Mouse (Mus musculus): Measurements from ENCODE around the gene Ppp6r1. TPM values are rescaled to one million over a fixed set of nuclear protein-coding genes. Genes with fewer than 3 reads are reported as not detected.

Gene Ppp6r1
- total RNA-seq, 1 experiment from 2014 or later = 99.6 TPM

DNA sequence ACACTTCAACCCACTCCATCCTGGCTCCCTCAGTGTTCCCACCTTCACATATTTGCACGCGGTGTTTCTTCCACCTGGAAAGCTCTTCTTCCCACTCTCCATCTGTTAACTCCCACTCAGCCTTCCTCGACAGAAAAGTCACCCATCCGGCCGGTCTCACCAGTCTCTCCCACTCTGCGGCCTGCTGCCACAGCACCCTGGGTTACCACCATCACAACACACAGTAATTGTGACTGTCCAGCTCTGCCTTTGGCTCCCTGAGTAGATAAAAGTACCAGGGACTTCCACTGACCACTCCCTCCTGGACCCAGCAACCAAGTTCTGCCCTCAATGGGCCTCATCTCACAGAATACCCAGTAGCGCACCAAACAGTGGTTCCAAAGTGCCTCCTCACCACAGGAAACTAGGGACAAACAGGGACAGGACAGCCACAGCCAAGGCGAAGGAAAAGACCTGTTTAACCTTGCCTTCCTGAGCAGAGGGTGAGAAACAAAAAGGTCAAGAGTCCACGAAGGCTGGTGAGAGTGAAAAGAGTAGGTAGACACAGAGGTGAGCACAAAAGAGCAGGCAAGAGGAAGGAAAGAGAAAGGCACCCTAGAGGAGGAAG is 1.2 kb downstream of the Ppp6r1 start:
- no peak for DNase-seq

DNA sequence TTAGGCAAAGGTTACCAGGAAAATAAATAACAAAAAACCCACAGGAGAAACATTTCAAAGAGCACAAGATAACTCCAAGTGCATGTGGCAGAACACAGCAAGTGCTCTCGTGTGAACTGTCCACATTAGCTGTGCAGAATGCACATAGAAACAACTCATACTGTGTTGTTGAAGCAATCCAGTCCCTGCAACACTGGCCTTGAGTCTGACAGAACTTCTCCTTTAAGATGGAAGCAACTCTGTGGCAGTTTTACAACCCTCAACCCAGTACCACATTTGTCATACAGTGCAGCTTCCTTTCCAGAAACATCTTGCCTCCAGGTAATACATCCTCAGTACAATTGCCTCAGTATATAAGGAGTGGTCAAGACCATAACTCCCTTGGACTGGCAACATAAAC is 2.0 kb downstream of the Ppp6r1 start:
- no peak for DNase-seq

DNA sequence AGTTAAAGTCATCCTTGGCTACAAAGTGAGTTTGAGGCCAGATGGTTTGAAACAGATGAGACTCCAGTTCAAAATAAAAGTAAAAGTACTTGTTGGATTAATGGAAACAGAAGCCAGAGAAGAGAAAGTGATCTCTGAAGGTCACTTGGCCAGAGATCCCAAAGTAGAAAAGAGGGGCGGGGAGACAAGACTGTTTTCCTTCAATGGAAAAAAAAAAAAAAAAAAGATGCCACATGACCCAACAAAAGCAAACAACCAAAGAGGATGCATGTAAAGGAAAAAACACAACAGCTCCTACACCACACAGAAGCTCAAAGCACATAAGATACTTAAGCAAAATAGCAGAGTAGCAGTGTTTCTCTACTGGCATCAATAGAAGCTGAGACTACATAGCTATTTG is 2.9 kb downstream of the Ppp6r1 start:
- DNase-seq = no peak

DNA sequence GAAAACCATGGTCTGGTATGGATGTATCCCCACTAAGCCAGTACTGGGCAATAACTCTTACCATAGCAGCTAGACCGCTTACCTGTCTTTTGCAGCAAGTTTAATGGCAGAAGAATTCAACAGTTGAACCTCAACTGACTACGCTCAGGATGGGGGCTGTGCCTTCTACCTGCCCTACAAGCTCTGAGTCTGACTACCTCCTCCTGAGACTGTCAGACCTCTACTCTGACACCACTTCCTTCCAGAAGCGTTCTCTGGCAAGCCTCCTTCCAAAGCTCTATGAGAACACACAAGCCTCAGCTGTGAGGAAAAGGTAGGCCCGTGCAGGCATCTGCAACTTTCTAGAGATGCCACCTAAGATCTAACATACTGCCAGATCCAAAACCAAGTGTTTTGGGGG is 3.4 kb downstream of the Ppp6r1 start:
- no peak for DNase-seq

DNA sequence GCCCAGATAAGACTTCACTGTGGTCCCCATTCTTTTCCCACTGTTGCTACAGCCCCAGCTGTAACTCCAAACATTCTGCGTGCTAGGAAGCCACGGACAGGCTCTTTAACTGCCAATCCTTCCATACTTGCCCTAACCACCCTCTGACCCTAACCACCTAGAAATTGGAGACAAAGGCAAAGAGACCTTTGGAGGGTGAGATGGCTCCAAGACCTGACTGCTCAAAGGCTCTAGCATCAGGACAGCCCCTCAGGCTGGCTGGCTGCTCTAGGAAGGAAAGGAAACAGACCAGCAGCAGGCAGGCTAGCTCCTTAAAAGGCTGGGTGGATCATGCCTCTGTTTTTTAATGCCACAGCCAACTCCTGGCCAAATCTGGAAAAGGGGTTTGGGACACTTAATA is 4.6 kb downstream of the Ppp6r1 start:
- no peak for DNase-seq

DNA sequence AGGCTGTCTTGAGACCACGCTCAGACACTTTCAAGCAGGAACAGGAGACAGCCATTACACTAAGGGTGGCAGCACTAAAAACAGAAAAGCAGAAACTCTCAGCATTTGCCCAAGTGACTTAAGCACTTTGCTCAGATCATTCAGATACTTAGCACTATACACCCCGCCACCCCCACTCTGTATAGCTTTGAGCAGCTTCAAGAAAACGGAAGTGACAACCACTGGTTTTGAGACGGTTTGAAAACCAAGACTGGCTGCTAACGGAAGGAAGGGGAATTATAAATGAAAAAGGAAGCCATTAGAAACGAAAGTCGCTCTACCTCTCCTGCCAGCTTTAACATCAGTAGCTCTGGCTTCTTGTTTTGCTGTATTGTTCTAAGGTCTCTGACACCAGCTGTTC is 5.0 kb downstream of the Ppp6r1 start:
- DNase-seq = no peak

DNA sequence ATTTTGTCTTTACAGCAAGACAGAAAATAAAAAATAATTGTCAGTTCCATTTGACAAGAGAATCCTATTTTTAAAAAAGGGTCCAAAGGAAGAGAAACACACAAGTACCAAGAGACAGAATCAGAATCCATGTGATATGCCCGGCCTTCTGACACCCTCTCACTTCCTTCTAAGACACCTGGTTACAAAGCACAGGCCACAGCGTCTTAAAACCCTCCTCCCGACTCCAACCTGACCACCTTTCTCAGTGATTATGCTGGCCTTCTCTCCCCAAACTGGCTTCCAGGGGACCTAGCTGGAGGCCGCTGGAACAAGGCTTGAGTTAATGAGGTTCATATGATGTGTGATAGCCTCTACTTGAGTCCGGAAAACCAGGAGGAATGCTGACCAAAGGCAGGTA is 5.5 kb downstream of the Ppp6r1 start:
- DNase-seq = no peak

DNA sequence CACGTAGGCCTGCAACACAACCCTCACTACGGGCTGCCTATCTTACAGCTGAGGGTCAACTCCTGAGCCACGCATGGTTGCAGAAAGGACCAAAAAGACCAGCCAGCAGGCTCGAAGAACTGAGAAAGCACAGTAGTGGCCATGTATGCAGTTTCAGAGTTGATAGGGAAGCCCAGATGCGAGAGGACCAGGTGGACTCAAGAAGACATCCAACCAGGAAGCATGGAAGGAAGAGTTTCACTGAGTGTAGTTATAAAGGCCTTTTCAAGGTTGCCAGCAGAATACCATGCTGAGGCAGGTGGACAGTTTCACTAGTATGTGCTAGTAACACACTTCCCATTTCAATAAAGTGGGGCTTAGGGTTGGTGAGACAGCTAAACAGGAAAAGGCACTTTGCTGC is 6.1 kb downstream of the Ppp6r1 start:
- no peak for DNase-seq

DNA sequence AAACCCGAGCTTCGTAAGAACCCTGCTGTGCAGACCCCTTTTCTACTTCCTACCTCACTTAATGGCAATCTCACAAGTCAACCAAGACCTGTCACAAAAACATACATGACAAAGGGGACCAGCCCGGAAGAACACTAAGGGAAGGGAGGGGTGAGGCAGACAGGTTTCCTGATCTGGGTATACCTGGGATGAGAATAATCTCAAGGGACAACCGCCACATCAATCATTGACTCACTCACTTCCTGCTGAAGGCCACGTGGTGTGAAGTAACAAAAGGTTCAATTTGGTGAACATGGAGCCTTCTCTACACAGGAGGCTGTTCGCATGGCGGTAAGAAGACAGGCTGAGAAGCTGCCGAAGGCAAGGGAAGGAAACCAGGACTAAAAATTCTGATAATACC is 7.2 kb downstream of the Ppp6r1 start:
- no peak for DNase-seq

DNA sequence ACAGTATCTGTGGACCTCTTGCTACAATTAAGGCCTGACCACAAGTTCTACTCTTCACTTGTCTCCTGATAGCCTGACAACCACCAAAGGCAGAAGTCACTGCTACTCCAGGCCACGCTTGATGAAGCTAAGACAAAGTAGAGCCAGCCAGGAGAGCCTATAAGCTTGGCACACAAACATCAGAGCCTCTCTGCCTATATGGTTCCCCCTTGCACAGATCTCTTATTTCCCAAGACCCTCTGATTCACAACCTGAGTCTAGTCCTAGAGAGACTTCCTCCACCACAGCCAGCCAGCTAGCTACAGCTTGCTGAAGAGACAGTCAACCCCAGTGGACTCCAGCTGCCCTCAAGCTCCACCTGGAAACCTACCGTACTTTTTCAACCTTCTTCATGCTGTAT is 10.8 kb downstream of the Ppp6r1 start:
- no peak for DNase-seq

DNA sequence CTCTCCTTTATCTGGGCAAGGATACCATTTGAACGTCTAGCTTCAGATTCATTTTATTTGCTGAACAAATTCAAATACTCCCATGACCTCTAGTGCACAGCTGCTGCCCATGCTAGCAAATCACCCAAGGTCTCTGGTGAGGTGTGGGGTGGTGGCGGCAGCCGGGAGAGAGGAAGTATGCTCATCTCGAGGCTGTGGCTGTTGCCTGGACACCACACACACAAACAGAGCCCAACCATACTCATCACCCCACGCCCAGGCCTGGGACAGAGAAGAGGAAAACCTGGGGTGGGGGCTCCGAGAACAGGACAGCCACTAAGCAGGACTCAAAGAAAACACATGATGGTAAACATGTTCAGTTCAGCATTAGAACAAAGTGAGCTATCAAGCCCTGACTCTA is 11.5 kb downstream of the Ppp6r1 start:
- DNase-seq = no peak

DNA sequence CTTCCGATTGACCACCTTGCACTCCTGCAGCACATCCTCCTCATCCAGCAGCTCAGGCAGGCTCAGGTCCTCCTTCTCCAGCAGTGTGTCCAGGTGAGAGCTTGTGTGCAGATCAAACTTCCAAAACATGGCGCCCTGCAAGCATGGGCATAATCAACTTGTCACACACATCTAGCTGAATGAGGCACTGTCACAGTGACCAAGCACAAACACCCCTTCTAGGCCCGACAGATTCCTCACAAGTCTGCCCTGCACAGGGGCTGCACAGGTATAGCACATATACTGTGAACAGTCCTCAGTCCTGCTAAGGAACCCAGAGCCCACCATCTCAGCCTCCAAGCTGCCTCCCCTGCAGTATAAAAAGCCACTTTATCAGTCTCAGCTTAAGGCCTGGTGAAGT is 12.0 kb downstream of the Ppp6r1 start:
- DNase-seq = no peak

DNA sequence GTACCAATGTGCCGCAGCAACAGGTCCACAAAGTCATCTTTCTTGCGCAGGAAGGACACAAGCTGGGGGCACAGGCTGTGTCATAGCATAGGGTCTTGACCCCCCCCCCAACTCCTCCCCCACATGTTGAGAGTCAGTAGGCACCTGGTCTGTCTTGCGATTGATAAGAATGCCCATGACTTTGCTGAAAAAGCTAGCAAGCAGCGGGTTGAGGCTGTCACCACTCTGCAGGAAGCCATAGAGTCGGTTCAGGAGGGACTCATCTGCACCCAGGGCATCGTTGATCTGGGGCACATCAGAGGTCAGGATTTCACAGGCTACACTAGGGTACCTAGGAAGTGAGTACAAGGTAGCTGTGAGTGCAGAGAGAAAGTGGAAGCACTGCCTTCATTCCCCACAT is 15.6 kb downstream of the Ppp6r1 start:
- no peak for DNase-seq

DNA sequence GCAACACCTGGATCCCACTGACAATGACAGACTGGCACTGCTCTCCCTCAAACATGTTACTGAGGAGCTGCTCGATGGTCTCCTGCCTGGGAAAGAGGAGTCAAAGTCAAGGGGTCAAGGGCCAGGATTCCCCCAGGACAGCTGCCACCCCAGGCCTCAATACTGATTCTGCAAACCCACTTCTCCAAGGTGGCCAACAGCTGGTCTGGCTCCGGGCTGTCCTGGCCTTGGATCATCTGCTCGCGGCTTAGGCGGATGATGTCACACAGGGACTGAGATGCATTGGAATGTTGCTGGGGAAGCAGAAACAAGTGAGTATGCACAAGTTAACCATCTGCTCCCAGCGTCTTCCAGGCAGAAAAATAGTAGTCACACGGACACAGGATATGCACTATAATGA is 16.9 kb downstream of the Ppp6r1 start:
- DNase-seq = peak; percentile 25

DNA sequence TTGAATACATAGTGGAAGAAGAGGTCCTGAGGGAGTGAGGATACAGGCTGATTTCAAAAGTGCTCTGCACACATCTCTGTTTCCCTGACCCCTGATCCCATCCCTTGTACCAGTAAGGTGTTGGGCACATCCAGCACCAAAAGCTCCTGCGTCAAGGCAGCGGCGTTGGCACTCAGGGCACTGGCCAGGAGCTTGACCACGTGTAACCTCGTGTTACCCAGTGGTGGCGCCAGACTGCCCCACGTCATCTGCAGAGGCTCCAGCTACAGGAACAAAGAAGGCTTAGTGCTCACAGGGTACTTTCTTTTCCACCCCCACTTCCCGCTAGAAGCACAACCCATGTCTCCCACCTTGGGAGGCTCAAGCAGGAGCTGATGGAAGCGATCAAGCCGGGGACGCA is 17.7 kb downstream of the Ppp6r1 start:
- DNase-seq = no peak

DNA sequence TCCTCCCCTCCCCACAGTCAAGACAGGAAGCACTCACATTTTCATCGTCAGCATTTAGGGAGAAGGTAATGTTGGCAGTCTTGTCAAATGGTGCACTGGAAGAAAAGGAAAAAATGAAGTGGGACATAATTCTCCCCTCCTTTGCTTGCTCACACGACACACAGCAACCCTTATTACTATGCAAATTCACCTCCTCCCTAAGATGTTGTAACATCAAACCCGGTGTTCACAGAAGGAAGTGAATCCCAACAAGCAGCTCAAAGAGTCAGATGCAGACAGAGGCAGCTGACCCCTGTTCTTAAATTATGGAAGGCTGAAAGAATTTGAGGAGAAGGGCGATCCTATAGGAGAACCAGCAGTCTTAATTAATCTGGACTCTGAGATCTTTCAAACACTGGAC is 22.6 kb downstream of the Ppp6r1 start:
- no peak for DNase-seq

DNA sequence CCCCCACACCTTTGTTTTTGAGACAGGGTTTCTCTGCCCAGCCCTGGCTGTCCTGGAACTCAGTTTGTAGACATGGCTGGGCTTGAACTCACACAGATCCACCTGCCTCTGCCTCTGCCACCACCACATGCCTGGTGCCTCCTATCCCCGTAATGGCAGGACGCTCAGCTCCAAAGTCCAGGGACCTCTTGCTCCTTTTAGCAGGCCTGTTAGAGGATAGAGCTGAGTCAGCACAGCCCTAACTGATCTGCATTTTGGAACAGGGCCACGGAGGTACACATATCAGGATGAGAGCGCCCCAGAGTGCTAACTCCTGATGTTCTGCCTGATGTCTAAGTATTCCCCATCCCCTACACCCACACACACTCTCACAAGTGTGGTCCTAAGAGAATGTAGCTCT is 27.8 kb downstream of the Ppp6r1 start, which contains the start of gene Tmem86b:
TSS of gene Tmem86b (minus strand) at position 392 of the 400 bp plus-strand sequence.
- no peak for DNase-seq

DNA sequence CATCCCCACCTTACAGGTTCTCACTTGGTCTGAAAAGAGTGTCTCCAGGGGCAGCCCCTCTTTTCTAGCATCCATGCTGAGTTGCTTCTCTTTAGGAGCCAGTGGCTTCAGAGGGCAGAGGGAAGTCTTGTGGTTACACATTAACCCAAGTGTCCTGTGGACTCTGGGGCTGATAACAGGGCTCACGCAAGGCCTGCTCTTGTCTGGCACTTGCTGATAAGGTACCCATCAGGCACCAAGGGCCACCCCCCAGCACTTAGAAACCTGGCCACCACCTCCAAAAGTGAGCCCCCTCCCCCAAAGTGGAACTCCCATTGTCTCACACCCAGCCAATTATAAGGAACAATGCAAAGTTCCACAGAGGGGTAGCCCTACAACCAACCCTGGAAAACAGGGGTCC is 28.6 kb downstream of the Ppp6r1 start:
- DNase-seq = no peak

DNA sequence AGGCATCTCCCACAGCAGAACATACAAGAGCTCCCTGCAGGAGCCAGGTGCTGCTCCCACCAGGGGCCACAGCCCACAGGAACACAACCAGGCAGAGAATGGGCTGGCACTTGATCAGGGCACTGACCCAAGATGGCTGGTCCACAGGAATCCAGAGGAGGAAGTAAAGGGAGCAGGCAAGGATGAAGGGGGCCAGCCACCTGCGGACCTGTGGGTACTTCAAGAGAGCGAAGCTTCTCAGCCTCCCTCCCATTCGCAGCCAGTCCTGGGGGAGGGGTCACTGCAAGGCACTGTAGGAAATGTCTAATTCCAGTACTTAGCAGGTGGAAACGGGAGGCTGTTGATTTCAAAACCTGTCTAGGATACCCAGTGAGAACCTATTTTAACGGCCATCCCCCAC is 29.2 kb downstream of the Ppp6r1 start:
- DNase-seq = no peak

DNA sequence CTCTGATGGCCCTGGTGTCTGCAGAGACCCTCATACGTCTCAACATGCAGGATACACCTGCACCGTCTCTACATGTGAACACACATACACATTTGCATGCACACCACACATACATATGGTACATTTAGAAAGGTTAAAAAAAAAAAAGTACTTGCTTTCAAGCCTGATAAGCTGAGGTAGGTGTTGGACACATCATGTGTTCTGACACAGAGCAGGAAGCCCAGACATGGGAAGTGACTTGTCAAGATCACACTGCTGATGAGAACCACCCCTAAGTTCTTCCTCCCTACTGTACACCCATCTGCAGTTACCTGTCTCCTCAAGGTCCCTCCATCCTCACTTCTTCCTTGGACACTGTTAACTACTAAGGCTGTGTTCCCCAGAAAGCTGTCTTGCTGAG is 32.9 kb downstream of the Ppp6r1 start:
- DNase-seq = no peak

DNA sequence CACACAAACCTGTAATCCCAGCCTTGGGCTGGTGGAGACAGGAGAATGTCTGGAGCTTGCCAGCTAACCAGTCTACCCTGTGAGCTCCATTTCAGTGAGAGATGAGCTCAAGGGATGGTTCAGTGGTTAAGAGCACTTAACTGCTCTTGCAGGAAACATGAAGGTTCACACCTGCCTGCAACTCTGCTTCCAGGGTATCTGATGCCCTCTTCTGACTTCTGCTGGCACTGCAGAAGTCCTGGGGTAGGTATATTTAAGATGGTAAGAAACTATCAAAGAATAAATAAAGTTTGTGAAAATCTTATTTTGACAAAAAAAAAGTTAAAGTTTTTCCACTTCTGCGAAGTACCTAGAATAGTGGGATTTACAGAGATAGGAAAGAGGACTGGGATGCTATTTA is 34.5 kb downstream of the Ppp6r1 start:
- DNase-seq = no peak

DNA sequence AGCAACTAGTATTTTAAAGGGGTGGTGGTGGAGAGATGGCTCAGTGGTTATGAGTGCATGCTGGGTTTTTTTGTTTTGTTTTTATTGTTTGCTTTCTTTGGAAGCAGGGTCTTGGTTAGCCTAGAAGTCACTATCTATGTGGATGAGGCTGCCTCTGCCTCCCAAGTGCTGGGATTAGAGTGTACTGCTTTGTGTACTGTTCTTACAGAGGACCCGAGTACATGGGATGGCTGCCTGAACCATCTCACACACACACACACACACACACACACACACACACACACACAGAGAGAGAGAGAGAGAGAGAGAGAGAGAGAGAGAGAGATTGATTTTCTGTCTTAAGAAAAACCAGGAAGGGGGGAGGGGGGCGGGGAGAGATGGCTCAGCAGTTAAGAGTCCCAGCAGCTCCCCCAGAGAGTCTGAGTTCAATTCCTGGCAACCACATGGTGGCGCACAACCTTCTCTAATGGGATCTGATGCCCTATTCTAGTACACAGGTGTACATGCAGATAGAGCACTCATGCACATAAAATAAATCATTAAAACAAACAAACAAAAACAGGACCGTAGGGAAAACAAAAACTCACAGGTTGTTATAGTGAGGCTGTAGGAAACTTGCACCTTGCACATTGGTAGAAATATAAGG is 35.2 kb downstream of the Ppp6r1 start:
- peak; percentile 61 for DNase-seq

DNA sequence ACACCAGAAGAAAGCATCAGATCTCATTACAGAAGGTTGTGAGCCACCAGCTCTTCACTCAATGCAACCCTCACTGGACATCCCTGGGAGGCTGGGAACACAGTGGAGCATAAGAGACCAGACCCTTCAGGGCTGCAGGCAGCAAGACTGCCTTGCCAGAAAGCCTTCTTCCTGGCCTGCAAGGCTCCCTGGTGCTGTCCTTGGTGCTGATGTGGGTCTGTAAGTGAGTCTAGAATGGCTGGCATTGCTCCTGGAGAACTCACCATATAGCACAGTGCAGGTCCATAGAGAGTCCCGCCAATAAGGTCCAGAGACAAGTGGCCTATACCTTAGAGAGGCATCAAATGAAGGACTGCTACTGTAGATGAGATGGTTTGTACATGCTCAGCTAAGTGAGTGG is 38.8 kb downstream of the Ppp6r1 start:
- DNase-seq = peak; percentile 66

DNA sequence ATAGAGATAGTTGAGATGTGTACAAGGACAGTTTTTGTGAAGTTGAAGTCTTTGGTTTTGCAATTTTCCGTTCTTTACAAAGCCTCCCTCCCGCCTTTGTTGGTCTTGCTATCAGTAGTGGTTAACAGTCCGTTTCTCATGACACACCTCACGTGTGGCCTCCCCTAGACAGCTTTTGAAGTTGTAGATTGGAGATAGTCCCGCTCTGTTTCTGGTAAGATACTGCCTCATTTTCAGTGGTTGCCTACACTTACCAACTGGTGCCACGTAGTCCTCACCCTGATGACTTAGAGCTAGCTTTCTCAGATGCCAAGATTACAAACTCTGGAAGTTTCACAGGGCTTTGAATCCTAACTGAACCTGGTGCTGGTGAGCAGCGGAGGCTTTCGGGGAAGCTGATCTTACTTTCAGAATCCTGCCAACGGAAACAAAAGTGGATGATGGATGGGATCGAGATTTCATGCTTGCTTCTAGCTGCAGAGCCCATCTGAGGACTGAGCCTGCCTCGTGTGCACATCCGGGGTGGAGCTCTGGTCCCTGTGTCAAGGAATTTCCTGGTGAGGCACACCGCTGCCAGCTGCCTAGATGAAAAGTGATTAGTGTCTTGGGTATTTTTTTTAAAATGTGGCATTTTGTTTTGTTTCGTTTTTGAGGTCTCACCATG is 44.9 kb downstream of the Ppp6r1 start:
- DNase-seq = no peak
